Mouse (Mus musculus): ENCODE results near the gene Fam71d. TPM values are rescaled to one million over a fixed set of nuclear protein-coding genes. Genes with fewer than 3 reads are reported as not detected.

Fam71d gene
- polyA plus RNA-seq (2012; rRNA removed), result 370 and 460 TPM in 2 replicates

DNA sequence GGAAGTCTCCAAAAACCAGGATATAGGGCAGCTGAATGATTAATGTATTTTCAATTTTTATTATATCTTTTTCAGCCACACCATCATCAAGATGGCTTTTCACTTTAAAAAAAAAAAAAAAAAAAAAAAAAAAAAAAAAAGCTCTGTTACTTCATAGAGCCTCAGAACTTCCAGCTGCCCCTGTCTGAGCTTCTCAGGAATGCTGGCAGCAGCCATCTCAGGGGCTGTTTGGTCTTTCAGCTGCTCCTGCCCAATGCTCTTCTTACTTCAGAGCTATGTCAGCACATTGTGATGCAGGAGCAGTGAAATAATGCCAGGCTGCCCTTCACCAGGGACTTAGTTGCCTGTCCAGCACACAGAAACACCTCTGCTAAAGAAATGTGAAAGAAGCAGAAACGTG, at the start of gene Fam71d:
TSS of gene Fam71d (plus strand) at position 211 of the 400 bp plus-strand sequence.
- TF ChIP-seq CTCF (IDR thresholded peaks at IDR 0.05; ENCODE audit: control insufficient read depth, insufficient read depth, insufficient replicate concordance, low read depth, low read length) (no peak), POLR2A (IDR thresholded peaks at IDR 0.05; ENCODE audit: control insufficient read depth, low read depth, low read length) (peak; percentile 44; the same call in 1 of the 2 replicates)

GRCm38 (mm10) chr12:78643691-78644090, 47.6 kb upstream of the Fam71d start:
- Histone ChIP-seq H3K4me3 (ENCODE audit: control insufficient read depth, low read depth, low read length) (no peak overlapping the region), H3K4me1 (ENCODE audit: control insufficient read depth, insufficient read depth, low read length) (no peaks in the 10 kb centered on the region), H3K27me3 (ENCODE audit: control insufficient read depth, insufficient read depth, low read length) (no peaks in the 10 kb centered on the region), H3K36me3 (ENCODE audit: control insufficient read depth, insufficient read depth, low read length) (no peaks in the 10 kb centered on the region), H3K27ac (ENCODE audit: control insufficient read depth, insufficient read depth, low read depth, low read length) (no peak overlapping the region)
- TF ChIP-seq CTCF (IDR thresholded peaks at IDR 0.05; ENCODE audit: control insufficient read depth, insufficient read depth, insufficient replicate concordance, low read depth, low read length), result no peak
- TF ChIP-seq POLR2A (IDR thresholded peaks at IDR 0.05; ENCODE audit: control insufficient read depth, low read depth, low read length), result no peak

More for the DNA sequence above, at the start of gene Fam71d:
- Histone ChIP-seq H3K4me3 (ENCODE audit: control insufficient read depth, low read depth, low read length) (peak within 1 kb of the TSS; percentile 87), H3K36me3 (ENCODE audit: control insufficient read depth, insufficient read depth, low read length) (no peaks in the 10 kb centered on the region), H3K27me3 (ENCODE audit: control insufficient read depth, insufficient read depth, low read length) (no peaks in the 10 kb centered on the region), H3K4me1 (ENCODE audit: control insufficient read depth, insufficient read depth, low read length) (no peaks in the 10 kb centered on the region), H3K27ac (ENCODE audit: control insufficient read depth, insufficient read depth, low read depth, low read length) (peak within 1 kb of the TSS; percentile 50; the same call in 1 of the 2 replicates)

- H3K36me3 ChIP-seq (ENCODE audit: control insufficient read depth, insufficient read depth, low read length), result no peaks in the 10 kb centered on the region
- H3K4me3 ChIP-seq (ENCODE audit: control insufficient read depth, low read depth, low read length), result no peak overlapping the region
- no peak overlapping the region for H3K27ac ChIP-seq (ENCODE audit: control insufficient read depth, insufficient read depth, low read depth, low read length)
- TF ChIP-seq CTCF (IDR thresholded peaks at IDR 0.05; ENCODE audit: control insufficient read depth, insufficient read depth, insufficient replicate concordance, low read depth, low read length) (no peak), POLR2A (IDR thresholded peaks at IDR 0.05; ENCODE audit: control insufficient read depth, low read depth, low read length) (no peak)
- H3K27me3 ChIP-seq (ENCODE audit: control insufficient read depth, insufficient read depth, low read length), result no peaks in the 10 kb centered on the region
- H3K4me1 ChIP-seq (ENCODE audit: control insufficient read depth, insufficient read depth, low read length), result no peaks in the 10 kb centered on the region
These were observed 46.1 kb upstream of the Fam71d start for GRCm38 (mm10) chr12:78645282-78645681.

- Histone ChIP-seq H3K4me1 (ENCODE audit: control insufficient read depth, insufficient read depth, low read length) (no peaks in the 10 kb centered on the region), H3K27ac (ENCODE audit: control insufficient read depth, insufficient read depth, low read depth, low read length) (no peak overlapping the region), H3K4me3 (ENCODE audit: control insufficient read depth, low read depth, low read length) (no peak overlapping the region), H3K36me3 (ENCODE audit: control insufficient read depth, insufficient read depth, low read length) (no peaks in the 10 kb centered on the region), H3K27me3 (ENCODE audit: control insufficient read depth, insufficient read depth, low read length) (no peaks in the 10 kb centered on the region)
- TF ChIP-seq POLR2A (IDR thresholded peaks at IDR 0.05; ENCODE audit: control insufficient read depth, low read depth, low read length) (no peak), CTCF (IDR thresholded peaks at IDR 0.05; ENCODE audit: control insufficient read depth, insufficient read depth, insufficient replicate concordance, low read depth, low read length) (no peak)
These were observed 31.5 kb upstream of the Fam71d start for GRCm38 (mm10) chr12:78659718-78660304.

- no peak for TF ChIP-seq CTCF (IDR thresholded peaks at IDR 0.05; ENCODE audit: control insufficient read depth, insufficient read depth, insufficient replicate concordance, low read depth, low read length)
- TF ChIP-seq POLR2A (IDR thresholded peaks at IDR 0.05; ENCODE audit: control insufficient read depth, low read depth, low read length), result no peak
- Histone ChIP-seq H3K27me3 (ENCODE audit: control insufficient read depth, insufficient read depth, low read length) (no peaks in the 10 kb centered on the region), H3K4me1 (ENCODE audit: control insufficient read depth, insufficient read depth, low read length) (no peaks in the 10 kb centered on the region), H3K27ac (ENCODE audit: control insufficient read depth, insufficient read depth, low read depth, low read length) (no peak overlapping the region), H3K4me3 (ENCODE audit: control insufficient read depth, low read depth, low read length) (no peak overlapping the region), H3K36me3 (ENCODE audit: control insufficient read depth, insufficient read depth, low read length) (no peaks in the 10 kb centered on the region)
These were observed 13.1 kb upstream of the Fam71d start for GRCm38 (mm10) chr12:78678101-78678806.

DNA sequence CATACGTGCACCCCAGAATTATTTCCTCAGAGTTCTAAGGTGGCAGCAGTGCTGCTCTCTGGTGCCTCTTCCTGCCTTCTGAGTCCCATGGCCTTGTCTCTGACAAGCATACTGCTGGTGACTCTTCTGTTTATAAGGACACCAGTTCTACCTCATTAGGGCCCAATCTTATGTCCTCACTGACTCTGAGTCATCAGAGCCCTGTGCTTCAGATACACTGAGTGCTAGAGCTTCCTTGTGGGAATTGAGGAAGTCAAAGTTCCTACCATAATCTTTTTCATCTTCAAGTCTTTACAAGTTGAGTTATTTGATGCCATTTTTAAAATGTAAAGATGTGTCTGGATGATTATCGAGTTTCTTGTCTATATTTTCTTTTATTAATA, 12.5 kb upstream of the Fam71d start:
- Histone ChIP-seq H3K4me1 (ENCODE audit: control insufficient read depth, insufficient read depth, low read length) (no peaks in the 10 kb centered on the region), H3K4me3 (ENCODE audit: control insufficient read depth, low read depth, low read length) (no peak overlapping the region), H3K27me3 (ENCODE audit: control insufficient read depth, insufficient read depth, low read length) (no peaks in the 10 kb centered on the region), H3K36me3 (ENCODE audit: control insufficient read depth, insufficient read depth, low read length) (no peaks in the 10 kb centered on the region), H3K27ac (ENCODE audit: control insufficient read depth, insufficient read depth, low read depth, low read length) (no peak overlapping the region)
- no peak for TF ChIP-seq POLR2A (IDR thresholded peaks at IDR 0.05; ENCODE audit: control insufficient read depth, low read depth, low read length)
- TF ChIP-seq CTCF (IDR thresholded peaks at IDR 0.05; ENCODE audit: control insufficient read depth, insufficient read depth, insufficient replicate concordance, low read depth, low read length), result no peak

DNA sequence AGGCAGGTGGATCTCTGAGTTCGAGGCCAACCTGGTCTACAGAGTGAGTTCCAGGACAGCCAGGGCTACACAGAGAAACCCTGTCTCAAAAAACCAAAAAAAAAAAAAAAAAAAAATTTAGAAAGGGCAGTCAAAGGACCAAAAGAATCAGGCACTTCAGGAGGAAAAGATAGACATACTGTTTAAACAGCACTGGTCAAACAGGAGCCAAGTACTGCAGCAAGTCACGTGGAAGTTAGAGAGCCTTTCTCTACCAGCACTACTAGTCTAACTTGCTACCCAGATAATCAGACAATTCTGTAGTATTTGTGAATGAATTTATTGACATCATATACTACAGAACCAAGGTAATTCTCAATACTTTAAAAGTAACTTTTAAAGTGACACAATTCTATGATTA, 10.3 kb upstream of the Fam71d start:
- no peaks in the 10 kb centered on the region for H3K4me1 ChIP-seq (ENCODE audit: control insufficient read depth, insufficient read depth, low read length)
- no peak for TF ChIP-seq CTCF (IDR thresholded peaks at IDR 0.05; ENCODE audit: control insufficient read depth, insufficient read depth, insufficient replicate concordance, low read depth, low read length)
- TF ChIP-seq POLR2A (IDR thresholded peaks at IDR 0.05; ENCODE audit: control insufficient read depth, low read depth, low read length), result no peak
- H3K27ac ChIP-seq (ENCODE audit: control insufficient read depth, insufficient read depth, low read depth, low read length), result no peak overlapping the region
- no peaks in the 10 kb centered on the region for H3K36me3 ChIP-seq (ENCODE audit: control insufficient read depth, insufficient read depth, low read length)
- no peak overlapping the region for H3K4me3 ChIP-seq (ENCODE audit: control insufficient read depth, low read depth, low read length)
- H3K27me3 ChIP-seq (ENCODE audit: control insufficient read depth, insufficient read depth, low read length), result no peaks in the 10 kb centered on the region

Measured in testis, adult 2 months (tissue).